Mouse (Mus musculus): ENCODE measurements at regions not wholly inside any gene's neighbourhood (a gene's known extent, or its start where the extent isn't known, plus 50 kb on each side); places are given as distances from the start of the nearest gene placed in this dataset.

GRCm38 (mm10) chr1:185151130-185151799 is 52.7 kb upstream of the Rab3gap2 start:
- H3K4me1 ChIP-seq (ENCODE audit: control insufficient read depth, insufficient read depth, low read length), result no peaks in the 10 kb centered on the region
- H3K27me3 ChIP-seq (ENCODE audit: control insufficient read depth, insufficient read depth, low read length), result no peaks in the 10 kb centered on the region
- H3K27ac ChIP-seq (ENCODE audit: control insufficient read depth, insufficient read depth, low read depth, low read length), result no peak overlapping the region
- no peaks in the 10 kb centered on the region for H3K36me3 ChIP-seq (ENCODE audit: control insufficient read depth, insufficient read depth, low read length)
- peak overlapping the region; percentile 29; the same call in 1 of the 2 replicates for H3K4me3 ChIP-seq (ENCODE audit: control insufficient read depth, low read depth, low read length)
- TF ChIP-seq CTCF (IDR thresholded peaks at IDR 0.05; ENCODE audit: control insufficient read depth, insufficient read depth, insufficient replicate concordance, low read depth, low read length) (no peak), POLR2A (IDR thresholded peaks at IDR 0.05; ENCODE audit: control insufficient read depth, low read depth, low read length) (no peak)

GRCm38 (mm10) chr1:185150431-185151129 is 53.3 kb upstream of the Rab3gap2 start:
- Histone ChIP-seq H3K4me1 (ENCODE audit: control insufficient read depth, insufficient read depth, low read length) (no peaks in the 10 kb centered on the region), H3K36me3 (ENCODE audit: control insufficient read depth, insufficient read depth, low read length) (no peaks in the 10 kb centered on the region), H3K27ac (ENCODE audit: control insufficient read depth, insufficient read depth, low read depth, low read length) (no peak overlapping the region), H3K27me3 (ENCODE audit: control insufficient read depth, insufficient read depth, low read length) (no peaks in the 10 kb centered on the region), H3K4me3 (ENCODE audit: control insufficient read depth, low read depth, low read length) (no peak overlapping the region)
- TF ChIP-seq CTCF (IDR thresholded peaks at IDR 0.05; ENCODE audit: control insufficient read depth, insufficient read depth, insufficient replicate concordance, low read depth, low read length) (no peak), POLR2A (IDR thresholded peaks at IDR 0.05; ENCODE audit: control insufficient read depth, low read depth, low read length) (no peak)

- H3K4me1 ChIP-seq (ENCODE audit: control insufficient read depth, insufficient read depth, low read length), result no peaks in the 10 kb centered on the region
- no peaks in the 10 kb centered on the region for H3K27me3 ChIP-seq (ENCODE audit: control insufficient read depth, insufficient read depth, low read length)
- no peak overlapping the region for H3K27ac ChIP-seq (ENCODE audit: control insufficient read depth, insufficient read depth, low read depth, low read length)
- H3K4me3 ChIP-seq (ENCODE audit: control insufficient read depth, low read depth, low read length), result no peak overlapping the region
- TF ChIP-seq POLR2A (IDR thresholded peaks at IDR 0.05; ENCODE audit: control insufficient read depth, low read depth, low read length) (no peak), CTCF (IDR thresholded peaks at IDR 0.05; ENCODE audit: control insufficient read depth, insufficient read depth, insufficient replicate concordance, low read depth, low read length) (no peak)
- H3K36me3 ChIP-seq (ENCODE audit: control insufficient read depth, insufficient read depth, low read length), result no peaks in the 10 kb centered on the region
Observed at GRCm38 (mm10) chr1:185144791-185145190, 59.1 kb upstream of the Rab3gap2 start.

DNA sequence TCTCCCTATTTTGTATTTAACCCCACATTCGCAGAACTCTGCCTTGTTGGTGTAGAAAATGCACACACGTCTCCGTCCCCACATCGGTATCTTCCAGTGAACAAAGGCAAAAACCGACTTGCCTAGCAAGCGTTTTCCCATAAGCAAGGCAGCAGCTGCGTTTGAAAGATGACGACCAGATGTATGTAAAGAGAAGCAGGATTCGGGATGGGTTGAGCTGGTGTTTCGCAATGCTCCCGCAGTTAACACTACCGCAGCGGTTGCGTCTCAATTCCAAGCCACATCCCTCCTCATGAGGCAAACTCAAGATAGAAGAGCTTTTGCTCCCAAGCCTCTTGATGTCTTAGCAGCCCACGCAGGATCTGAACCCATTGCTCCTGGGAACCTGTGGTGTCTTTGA is 59.9 kb upstream of the Rab3gap2 start:
- no peaks in the 10 kb centered on the region for H3K27me3 ChIP-seq (ENCODE audit: control insufficient read depth, insufficient read depth, low read length)
- no peak overlapping the region for H3K4me3 ChIP-seq (ENCODE audit: control insufficient read depth, low read depth, low read length)
- no peaks in the 10 kb centered on the region for H3K4me1 ChIP-seq (ENCODE audit: control insufficient read depth, insufficient read depth, low read length)
- H3K27ac ChIP-seq (ENCODE audit: control insufficient read depth, insufficient read depth, low read depth, low read length), result no peak overlapping the region
- no peak for TF ChIP-seq POLR2A (IDR thresholded peaks at IDR 0.05; ENCODE audit: control insufficient read depth, low read depth, low read length)
- no peak for TF ChIP-seq CTCF (IDR thresholded peaks at IDR 0.05; ENCODE audit: control insufficient read depth, insufficient read depth, insufficient replicate concordance, low read depth, low read length)
- H3K36me3 ChIP-seq (ENCODE audit: control insufficient read depth, insufficient read depth, low read length), result no peaks in the 10 kb centered on the region

DNA sequence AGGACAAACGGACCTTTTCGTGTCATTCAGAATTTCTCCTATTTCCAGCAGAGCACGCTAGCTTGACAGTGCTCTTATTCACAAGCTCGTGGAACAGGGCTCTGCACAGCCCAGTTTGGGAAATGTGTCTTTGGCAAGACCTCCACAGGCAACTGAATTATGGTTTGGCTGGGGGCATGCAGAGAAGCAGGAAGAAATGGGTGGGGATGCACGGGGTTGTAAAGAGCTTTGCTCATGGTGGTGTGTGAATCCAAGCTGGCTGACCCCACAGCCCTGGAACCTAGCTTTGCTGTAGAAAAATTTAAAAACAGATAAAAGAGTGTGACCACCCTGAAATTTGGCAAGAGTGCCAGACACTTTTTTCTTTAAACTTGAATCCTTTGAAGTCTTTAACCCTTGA is 63.6 kb upstream of the Rab3gap2 start:
- no peak overlapping the region for H3K27ac ChIP-seq (ENCODE audit: control insufficient read depth, insufficient read depth, low read depth, low read length)
- no peaks in the 10 kb centered on the region for H3K27me3 ChIP-seq (ENCODE audit: control insufficient read depth, insufficient read depth, low read length)
- H3K36me3 ChIP-seq (ENCODE audit: control insufficient read depth, insufficient read depth, low read length), result no peaks in the 10 kb centered on the region
- H3K4me3 ChIP-seq (ENCODE audit: control insufficient read depth, low read depth, low read length), result no peak overlapping the region
- no peaks in the 10 kb centered on the region for H3K4me1 ChIP-seq (ENCODE audit: control insufficient read depth, insufficient read depth, low read length)
- TF ChIP-seq CTCF (IDR thresholded peaks at IDR 0.05; ENCODE audit: control insufficient read depth, insufficient read depth, insufficient replicate concordance, low read depth, low read length) (no peak), POLR2A (IDR thresholded peaks at IDR 0.05; ENCODE audit: control insufficient read depth, low read depth, low read length) (no peak)

DNA sequence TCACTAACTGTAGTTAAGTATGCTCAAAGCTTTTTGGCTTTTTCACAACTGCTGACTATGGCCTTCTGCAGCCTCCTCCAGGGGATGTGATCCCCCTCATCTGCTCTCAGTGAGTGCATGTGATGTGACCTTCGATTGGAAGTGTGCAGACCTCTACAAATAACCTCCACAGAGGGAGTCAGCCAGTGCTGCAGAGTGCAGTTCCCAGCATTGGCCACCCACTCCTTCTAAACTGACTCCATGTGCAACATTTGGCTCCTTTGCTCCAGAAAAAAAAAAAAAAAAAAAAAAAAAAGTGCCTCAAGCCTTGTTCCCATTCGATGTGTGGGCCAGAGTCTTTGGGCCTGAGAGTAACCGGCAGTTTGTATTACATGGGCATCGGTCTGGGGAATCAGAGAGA is 75.7 kb upstream of the Rab3gap2 start:
- no peaks in the 10 kb centered on the region for H3K27me3 ChIP-seq (ENCODE audit: control insufficient read depth, insufficient read depth, low read length)
- H3K36me3 ChIP-seq (ENCODE audit: control insufficient read depth, insufficient read depth, low read length), result no peaks in the 10 kb centered on the region
- H3K4me3 ChIP-seq (ENCODE audit: control insufficient read depth, low read depth, low read length), result no peak overlapping the region
- TF ChIP-seq POLR2A (IDR thresholded peaks at IDR 0.05; ENCODE audit: control insufficient read depth, low read depth, low read length) (no peak), CTCF (IDR thresholded peaks at IDR 0.05; ENCODE audit: control insufficient read depth, insufficient read depth, insufficient replicate concordance, low read depth, low read length) (no peak)
- H3K4me1 ChIP-seq (ENCODE audit: control insufficient read depth, insufficient read depth, low read length), result no peaks in the 10 kb centered on the region
- no peak overlapping the region for H3K27ac ChIP-seq (ENCODE audit: control insufficient read depth, insufficient read depth, low read depth, low read length)

DNA sequence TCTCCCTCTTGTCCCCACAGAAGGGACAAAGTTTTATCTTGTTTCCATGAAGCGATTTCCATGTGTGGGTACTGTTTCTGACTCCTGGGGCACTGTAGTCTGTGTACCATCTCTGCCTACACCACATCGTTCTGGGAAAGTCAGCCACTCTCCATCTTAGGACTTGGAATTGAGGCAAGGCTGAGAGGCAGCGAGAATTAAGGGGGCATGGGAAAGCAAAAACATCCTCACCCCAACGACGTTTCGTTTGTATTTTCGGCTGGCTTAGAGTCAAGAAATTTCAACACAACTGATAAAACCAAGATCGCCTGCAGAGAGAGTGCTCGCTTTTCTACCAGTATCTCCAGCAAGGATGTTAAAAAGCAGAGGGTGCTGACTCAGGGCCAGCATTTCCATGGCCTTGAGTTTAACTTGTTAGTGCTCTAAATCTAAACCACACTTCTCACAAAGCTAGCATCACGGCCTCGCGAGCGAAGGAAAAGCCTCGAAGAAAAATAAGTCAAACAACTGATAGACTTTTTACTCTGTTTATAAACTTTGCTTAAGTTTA is 78.1 kb upstream of the Rab3gap2 start:
- H3K27me3 ChIP-seq (ENCODE audit: control insufficient read depth, insufficient read depth, low read length), result no peaks in the 10 kb centered on the region
- H3K4me1 ChIP-seq (ENCODE audit: control insufficient read depth, insufficient read depth, low read length), result no peaks in the 10 kb centered on the region
- TF ChIP-seq CTCF (IDR thresholded peaks at IDR 0.05; ENCODE audit: control insufficient read depth, insufficient read depth, insufficient replicate concordance, low read depth, low read length) (no peak), POLR2A (IDR thresholded peaks at IDR 0.05; ENCODE audit: control insufficient read depth, low read depth, low read length) (no peak)
- H3K4me3 ChIP-seq (ENCODE audit: control insufficient read depth, low read depth, low read length), result no peak overlapping the region
- H3K27ac ChIP-seq (ENCODE audit: control insufficient read depth, insufficient read depth, low read depth, low read length), result no peak overlapping the region
- no peaks in the 10 kb centered on the region for H3K36me3 ChIP-seq (ENCODE audit: control insufficient read depth, insufficient read depth, low read length)

Measured in testis, adult 2 months (tissue).